16 mouse cellular contexts compared by ENCODE assay signal in the genomic region with DNA sequence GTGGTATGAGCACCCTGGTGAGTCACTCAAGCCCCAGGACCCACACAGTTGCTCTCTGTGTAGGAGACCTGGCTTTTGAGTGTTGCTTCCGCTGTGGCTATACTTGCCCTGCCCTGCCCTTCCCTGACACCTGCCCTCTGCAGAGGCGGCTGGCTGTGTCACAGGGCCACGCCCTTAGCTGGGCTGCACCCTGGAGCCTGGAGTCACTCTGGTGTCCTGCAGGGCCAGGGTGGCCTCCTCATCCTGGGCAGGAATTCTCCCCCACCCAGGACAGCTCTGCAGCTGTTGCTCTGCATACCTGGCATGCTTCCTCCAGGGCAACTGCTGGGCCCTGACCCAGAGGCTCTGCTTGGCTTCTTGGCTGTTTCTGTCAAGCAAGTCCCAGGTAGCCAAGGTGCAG. TPM values are rescaled to one million over a fixed set of nuclear protein-coding genes. Genes with fewer than 3 reads are reported as not detected.
DNase-seq lines count a peak whose midpoint lies in the region; ATAC-seq lines count a peak whose summit lies in the region.
"Had no signal": no experiment of that assay in that cellular context is flagged by ENCODE, and none has a peak within 500 bp of the region (broad histone marks: within the 10 kb centered on the region; RNA-seq: fewer than 3 reads in every experiment).

No protein-coding gene starts in this region.

- no peak for ATAC-seq in megakaryocyte-erythroid progenitor cell, adult 5-6 weeks (replicated peaks; ENCODE audit: low FRiP score, low TSS enrichment, poor library complexity, severe bottlenecking)
- ATAC-seq in hindbrain, embryonic 13.5 days (ENCODE audit: low FRiP score) = no peak
- ATAC-seq in midbrain, embryonic 11.5 days (ENCODE audit: low FRiP score) = no peak
- ATAC-seq: forebrain, postnatal 0 days; hindbrain, postnatal 0 days had no signal

- DNase-seq in heart, embryonic 10.5 days (ENCODE audit: low spot score) = peak; percentile 70
- no peak for DNase-seq in heart, adult 18-20 months
- peak; percentile 4 for DNase-seq in urinary bladder, postnatal 14 days (ENCODE audit: low spot score)
- no peak for DNase-seq in urinary bladder, postnatal 25 days (ENCODE audit: low spot score)
- DNase-seq in kidney, postnatal 4 days = peak; percentile 7 to 18
- DNase-seq in midbrain, embryonic 11.5 days (ENCODE audit: low spot score, missing footprints) = no peak
- DNase-seq: B cell, adult 2 months; cerebellum, postnatal 14 days; forebrain, postnatal 0 days; liver; lung, postnatal 10 days; right cerebral cortex, postnatal 4 days had no signal

- H3K9me3 ChIP-seq in heart, embryonic 10.5 days = no peaks in the 10 kb centered on the region
- H3K9me3 ChIP-seq in hindbrain, embryonic 13.5 days = no peaks in the 10 kb centered on the region
- no peaks in the 10 kb centered on the region for H3K9me3 ChIP-seq in midbrain, embryonic 11.5 days (ENCODE audit: control insufficient read depth, low read length)
- H3K9me3 ChIP-seq: heart, embryonic 12.5 days had no signal

- H3K4me1 ChIP-seq in heart, embryonic 10.5 days = peaks cover 31% of the 10 kb centered on the region
- no peaks in the 10 kb centered on the region for H3K4me1 ChIP-seq in hindbrain, embryonic 13.5 days (replicated peaks)
- H3K4me1 ChIP-seq in midbrain, embryonic 11.5 days (ENCODE audit: control insufficient read depth, insufficient read depth, low read length) = peaks cover 8% of the 10 kb centered on the region

- H3K36me3 ChIP-seq in heart, embryonic 10.5 days = no peaks in the 10 kb centered on the region
- H3K36me3 ChIP-seq in hindbrain, embryonic 13.5 days = no peaks in the 10 kb centered on the region
- no peaks in the 10 kb centered on the region for H3K36me3 ChIP-seq in midbrain, embryonic 11.5 days (ENCODE audit: control insufficient read depth, insufficient read depth, low read length)
- H3K36me3 ChIP-seq: heart, embryonic 12.5 days had no signal

- H3K9ac ChIP-seq in hindbrain, embryonic 13.5 days = no peak overlapping the region
- H3K9ac ChIP-seq in midbrain, embryonic 11.5 days (ENCODE audit: low read length) = no peak overlapping the region
- H3K9ac ChIP-seq: forebrain, postnatal 0 days; heart, embryonic 12.5 days had no signal

- 31% methylated on average over 3 of the region's 3 CpGs for WGBS in heart, embryonic 10.5 days
- WGBS in hindbrain, embryonic 13.5 days = 42% methylated on average over 3 of the region's 3 CpGs
- 48% methylated on average over 3 of the region's 3 CpGs for WGBS in midbrain, embryonic 11.5 days

- no peaks in the 10 kb centered on the region for H3K27me3 ChIP-seq in heart, embryonic 10.5 days (ENCODE audit: insufficient read depth, poor library complexity, severe bottlenecking)
- no peaks in the 10 kb centered on the region for H3K27me3 ChIP-seq in hindbrain, embryonic 13.5 days
- no peaks in the 10 kb centered on the region for H3K27me3 ChIP-seq in midbrain, embryonic 11.5 days (ENCODE audit: control insufficient read depth, insufficient read depth, low read length)
- H3K27me3 ChIP-seq: heart, embryonic 12.5 days had no signal

- no peak overlapping the region for H3K4me2 ChIP-seq in hindbrain, embryonic 13.5 days
- H3K4me2 ChIP-seq in midbrain, embryonic 11.5 days = no peak overlapping the region
- H3K4me2 ChIP-seq: heart, embryonic 12.5 days had no signal

- H3K4me3 ChIP-seq in heart, embryonic 10.5 days = no peak overlapping the region
- no peak overlapping the region for H3K4me3 ChIP-seq in hindbrain, embryonic 13.5 days
- H3K4me3 ChIP-seq in midbrain, embryonic 11.5 days (ENCODE audit: low read depth, low read length) = no peak overlapping the region
- H3K4me3 ChIP-seq: heart, embryonic 12.5 days had no signal

- peak overlapping the region; percentile 60; the same call in 1 of the 2 replicates for H3K27ac ChIP-seq in heart, embryonic 10.5 days
- H3K27ac ChIP-seq in hindbrain, embryonic 13.5 days = no peak overlapping the region
- no peak overlapping the region for H3K27ac ChIP-seq in midbrain, embryonic 11.5 days (ENCODE audit: low read depth, low read length)
- H3K27ac ChIP-seq: hindbrain, postnatal 0 days had no signal

RNA-seq across cellular contexts. Expression of a gene that starts 48.1 kb away (rescaled TPM):
- polyA plus RNA-seq in heart, embryonic 10.5 days (2016; fragmentation: Nextera tagmentation; extraction: Ambion mirVana) = 32.0 and 73.8 TPM in 2 replicates
- total RNA-seq in heart, adult 18-20 months (2021) = not detected
- not detected in 2 replicates for total RNA-seq in megakaryocyte-erythroid progenitor cell, adult 5-6 weeks (2014; fragmentation: Nextera tagmentation)
- not detected in 2 replicates for total RNA-seq in megakaryocyte-erythroid progenitor cell, adult 5-6 weeks (2017)
- 574 and 588 TPM in 2 replicates for polyA plus RNA-seq in hindbrain, embryonic 13.5 days (2015; fragmentation: Nextera tagmentation; extraction: Ambion mirVana)
- 618 and 725 TPM in 2 replicates for polyA plus RNA-seq in midbrain, embryonic 11.5 days (2014; fragmentation: Nextera tagmentation; extraction: Ambion mirVana)

Comparison
In these comparisons a context has a peak if more than half of its experiments do, and no peak if none do; other contexts are left out.
1. DNase-seq: peak in heart, embryonic 10.5 days (single experiment), urinary bladder, postnatal 14 days (single experiment) and kidney, postnatal 4 days (2 of 2); none in heart, adult 18-20 months (0 of 2), urinary bladder, postnatal 25 days (single experiment) and midbrain, embryonic 11.5 days (single experiment).